Mouse (Mus musculus): ENCODE data around the gene Ptpra. TPM values are rescaled to one million over a fixed set of nuclear protein-coding genes. Genes with fewer than 3 reads are reported as not detected.
"Not testable (repeated sequence)": the region's sequence is repeated elsewhere in the genome, so short reads cannot be mapped to it uniquely, and the experiment has no call there.

Ptpra gene
- polyA plus RNA-seq, 1 experiment from 2014 or later: 80.7 TPM

DNA sequence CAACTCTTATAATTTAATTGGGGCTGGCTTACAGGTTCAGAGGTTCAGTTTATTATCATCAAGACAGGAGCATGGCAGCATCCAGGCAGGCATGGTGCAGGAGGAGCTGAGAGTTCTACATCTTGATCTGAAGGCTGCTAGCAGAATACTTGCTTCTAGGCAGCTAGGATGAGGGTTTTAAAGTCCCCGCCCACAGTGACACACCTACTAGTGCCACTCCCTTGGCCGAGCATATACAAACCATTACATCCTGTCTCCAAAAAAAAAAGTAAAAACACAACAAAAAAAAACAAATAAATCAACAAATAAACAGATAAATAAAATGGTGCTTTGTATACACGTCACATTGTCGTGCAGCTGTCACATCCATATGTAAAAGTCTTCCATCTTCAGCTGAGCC is 45.0 kb downstream of the Ptpra start:
- not testable (repeated sequence) for ATAC-seq (ENCODE audit: borderline replicate concordance, extremely low read depth, low FRiP score, low TSS enrichment); H3K9me3 ChIP-seq; H3K9ac ChIP-seq; H3K27me3 ChIP-seq; H3K36me3 ChIP-seq; H3K4me2 ChIP-seq; H3K4me3 ChIP-seq; H3K4me1 ChIP-seq; H3K27ac ChIP-seq
- 78% methylated on average over 4 of the region's 4 CpGs for WGBS

DNA sequence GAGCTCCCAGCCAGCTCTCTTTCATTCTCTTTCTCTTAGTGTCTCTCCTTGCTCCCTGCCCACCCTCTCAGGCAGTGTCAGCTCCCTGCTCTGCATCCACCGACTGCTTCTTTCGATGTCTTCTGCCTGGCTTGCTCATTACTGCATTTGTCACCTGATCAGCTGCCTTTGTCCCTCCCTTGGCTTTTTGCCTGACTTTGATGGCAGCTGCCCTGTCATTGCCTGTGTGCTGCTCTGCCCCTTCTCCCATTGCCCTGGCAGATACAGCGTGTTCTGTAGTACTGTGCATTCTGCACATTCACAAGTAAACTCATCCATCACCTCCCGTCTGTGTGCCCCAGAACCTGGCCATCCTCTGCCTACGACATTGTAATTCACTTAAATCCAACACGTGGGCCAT is 46.0 kb downstream of the Ptpra start:
- 49% methylated on average over 6 of the region's 6 CpGs for WGBS
- Histone ChIP-seq H3K27ac (no peak overlapping the region), H3K4me2 (no peak overlapping the region), H3K9me3 (no peaks in the 10 kb centered on the region), H3K9ac (no peak overlapping the region), H3K4me1 (peaks cover 5% of the 10 kb centered on the region; the same call in 1 of the 2 replicates), H3K4me3 (no peak overlapping the region), H3K36me3 (no peaks in the 10 kb centered on the region), H3K27me3 (peaks cover 5% of the 10 kb centered on the region; the same call in 1 of the 2 replicates)
- ATAC-seq (ENCODE audit: borderline replicate concordance, extremely low read depth, low FRiP score, low TSS enrichment): no peak

DNA sequence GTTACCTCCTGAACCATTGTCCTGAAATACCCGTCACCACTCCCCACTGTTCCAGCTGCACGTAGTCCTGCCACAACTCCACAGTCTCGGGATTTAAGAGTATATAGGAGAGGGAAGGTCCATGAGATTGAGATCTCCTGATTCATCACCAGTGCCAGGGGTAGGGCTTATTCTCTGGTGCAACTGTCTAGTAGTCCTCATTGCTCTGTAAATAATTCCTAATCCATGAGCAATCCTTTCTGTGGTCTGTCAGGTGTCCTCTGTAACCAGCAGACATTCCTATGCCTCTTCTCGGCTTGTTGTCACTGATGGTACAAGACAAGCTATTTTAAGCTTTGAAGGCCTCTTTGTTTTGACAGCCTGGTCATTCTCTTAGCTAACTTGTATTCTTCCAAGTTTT is 46.9 kb downstream of the Ptpra start:
- Histone ChIP-seq H3K4me1 (peaks cover 5% of the 10 kb centered on the region; the same call in 1 of the 2 replicates), H3K4me3 (no peak overlapping the region), H3K9ac (no peak overlapping the region), H3K27ac (no peak overlapping the region), H3K9me3 (no peaks in the 10 kb centered on the region), H3K27me3 (peaks cover 5% of the 10 kb centered on the region; the same call in 1 of the 2 replicates), H3K36me3 (no peaks in the 10 kb centered on the region), H3K4me2 (no peak overlapping the region)
- ATAC-seq (ENCODE audit: borderline replicate concordance, extremely low read depth, low FRiP score, low TSS enrichment): no peak
- WGBS: 75% methylated on average over 4 of the region's 4 CpGs

DNA sequence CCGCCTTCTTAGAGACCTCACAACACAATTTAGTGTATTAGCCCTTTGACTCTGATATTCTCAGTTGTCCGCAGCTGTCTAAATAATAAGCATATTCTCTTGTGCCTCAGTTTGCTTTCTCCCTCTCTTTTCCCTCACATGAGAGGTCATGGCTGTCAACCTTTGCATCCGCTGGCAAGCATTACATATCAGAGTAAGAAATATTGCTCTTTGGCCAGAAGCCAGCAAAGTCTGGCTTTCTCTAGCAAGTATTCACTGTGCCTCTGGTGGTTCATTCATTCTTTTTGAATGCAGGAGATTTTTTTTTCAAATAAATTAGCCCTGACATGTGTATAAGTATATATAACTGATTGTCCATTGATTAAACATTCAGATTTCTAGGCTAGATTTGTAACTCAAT is 49.5 kb downstream of the Ptpra start:
- H3K4me1 ChIP-seq: peaks cover 5% of the 10 kb centered on the region; the same call in 1 of the 2 replicates
- no peak overlapping the region for H3K9ac ChIP-seq
- peaks cover 5% of the 10 kb centered on the region; the same call in 1 of the 2 replicates for H3K27me3 ChIP-seq
- 47% methylated on average over 3 of the region's 3 CpGs for WGBS
- no peak overlapping the region for H3K4me3 ChIP-seq
- H3K4me2 ChIP-seq: no peak overlapping the region
- ATAC-seq (ENCODE audit: borderline replicate concordance, extremely low read depth, low FRiP score, low TSS enrichment): no peak
- H3K27ac ChIP-seq: no peak overlapping the region
- H3K9me3 ChIP-seq: no peaks in the 10 kb centered on the region
- no peaks in the 10 kb centered on the region for H3K36me3 ChIP-seq

DNA sequence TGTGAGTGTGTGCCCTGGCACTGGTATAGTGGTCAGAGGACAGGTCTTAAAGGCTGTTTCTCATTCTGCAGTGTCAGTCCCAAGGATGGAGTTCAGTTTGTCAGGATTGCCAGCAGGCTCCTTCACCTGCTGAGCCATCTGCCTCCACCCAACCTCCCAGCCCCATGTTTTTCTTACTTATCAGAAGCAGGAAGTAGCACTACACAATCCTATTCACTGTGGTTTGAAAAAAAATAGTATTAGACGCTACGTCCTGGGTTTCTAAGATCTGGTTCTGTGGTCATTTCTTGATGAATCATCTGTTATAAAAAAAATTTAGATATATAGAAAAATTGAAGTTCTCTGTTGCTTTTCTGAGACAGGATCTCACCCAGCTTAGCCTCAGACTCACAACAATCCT is 51.5 kb downstream of the Ptpra start:
- no peak for ATAC-seq (ENCODE audit: borderline replicate concordance, extremely low read depth, low FRiP score, low TSS enrichment)
- 57% methylated on average over 2 of the region's 2 CpGs for WGBS
- no peak overlapping the region for H3K27ac ChIP-seq

DNA sequence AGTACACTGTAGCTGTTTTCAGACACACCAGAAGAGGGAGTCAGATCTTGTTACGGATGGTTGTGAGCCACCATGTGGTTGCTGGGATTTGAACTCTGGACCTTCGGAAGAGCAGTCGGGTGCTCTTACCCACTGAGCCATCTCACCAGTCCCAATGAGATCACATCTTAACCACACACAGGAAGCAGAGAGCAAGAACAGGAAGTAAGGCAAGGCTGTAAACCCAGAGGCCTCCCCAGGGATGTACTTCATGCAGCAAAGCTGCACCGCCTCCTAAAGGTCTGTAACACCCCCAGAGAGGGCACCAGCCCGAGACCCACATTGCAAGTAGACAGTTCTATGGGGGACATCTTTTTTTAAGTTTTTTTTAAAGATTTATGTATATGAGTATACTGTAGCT is 61.5 kb downstream of the Ptpra start:
- not testable (repeated sequence) for H3K4me2 ChIP-seq; ATAC-seq (ENCODE audit: borderline replicate concordance, extremely low read depth, low FRiP score, low TSS enrichment); H3K9ac ChIP-seq; H3K27ac ChIP-seq; H3K4me3 ChIP-seq; H3K9me3 ChIP-seq; H3K27me3 ChIP-seq; H3K4me1 ChIP-seq
- H3K36me3 ChIP-seq: peaks cover 26% of the 10 kb centered on the region
- 95% methylated on average over 5 of the region's 5 CpGs for WGBS

More for the DNA sequence above, 51.5 kb downstream of the Ptpra start:
- peaks cover 5% of the 10 kb centered on the region; the same call in 1 of the 2 replicates for H3K4me1 ChIP-seq
- no peaks in the 10 kb centered on the region for H3K9me3 ChIP-seq
- H3K4me2 ChIP-seq: no peak overlapping the region
- H3K9ac ChIP-seq: no peak overlapping the region
- no peaks in the 10 kb centered on the region; the same call in 1 of the 2 replicates for H3K36me3 ChIP-seq
- no peak overlapping the region for H3K4me3 ChIP-seq
- peaks cover 5% of the 10 kb centered on the region; the same call in 1 of the 2 replicates for H3K27me3 ChIP-seq

DNA sequence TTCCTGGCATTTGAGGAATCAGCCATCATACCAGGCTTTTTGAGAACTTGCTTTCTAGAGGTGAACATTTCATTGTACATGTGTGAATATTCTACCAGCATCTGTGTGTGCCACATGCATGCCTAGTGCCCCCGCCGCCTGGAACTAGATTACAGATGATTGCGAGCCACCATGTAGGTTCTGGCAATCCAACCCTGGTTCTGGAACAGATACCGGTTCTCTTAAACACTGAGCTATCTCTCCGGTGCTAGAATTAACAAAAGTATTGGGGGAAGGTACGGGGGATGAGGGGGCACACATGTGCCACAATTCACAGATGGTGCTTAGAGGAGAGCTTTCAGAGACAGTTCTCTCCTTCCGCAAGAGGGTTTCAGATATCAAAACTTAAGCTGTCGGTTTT is 63.8 kb downstream of the Ptpra start:
- Histone ChIP-seq H3K9ac (no peak overlapping the region), H3K27me3 (no peaks in the 10 kb centered on the region), H3K4me1 (no peaks in the 10 kb centered on the region), H3K27ac (no peak overlapping the region), H3K36me3 (peaks cover 18% of the 10 kb centered on the region; the same call in 1 of the 2 replicates), H3K4me3 (no peak overlapping the region), H3K4me2 (no peak overlapping the region), H3K9me3 (no peaks in the 10 kb centered on the region)
- no peak for ATAC-seq (ENCODE audit: borderline replicate concordance, extremely low read depth, low FRiP score, low TSS enrichment)
- WGBS: 95% methylated on average over 8 of the region's 8 CpGs

DNA sequence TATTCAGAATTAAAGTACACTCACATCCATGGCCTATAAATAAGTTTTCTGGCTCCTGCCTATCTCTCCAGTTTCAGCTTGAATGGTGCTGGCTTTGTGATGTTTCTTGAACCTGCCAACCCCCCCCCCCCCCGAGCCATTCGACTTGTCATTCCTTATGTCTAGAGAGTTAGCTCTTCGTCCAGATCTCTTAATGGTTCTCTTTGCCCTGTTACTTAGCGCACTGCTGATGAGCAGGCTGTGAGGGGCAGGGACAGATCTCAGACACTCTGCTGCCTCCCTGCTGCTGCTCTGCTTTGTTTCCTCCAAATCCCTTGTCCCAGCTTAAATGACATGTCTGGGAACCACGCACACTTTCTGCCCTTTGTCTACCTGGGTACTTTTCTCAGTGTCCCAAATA is 65.7 kb downstream of the Ptpra start:
- Histone ChIP-seq H3K9me3 (no peaks in the 10 kb centered on the region), H3K4me1 (no peaks in the 10 kb centered on the region), H3K27me3 (no peaks in the 10 kb centered on the region), H3K9ac (no peak overlapping the region), H3K4me2 (no peak overlapping the region), H3K36me3 (peaks cover 21% of the 10 kb centered on the region; the same call in 1 of the 2 replicates), H3K4me3 (no peak overlapping the region), H3K27ac (no peak overlapping the region)
- ATAC-seq (ENCODE audit: borderline replicate concordance, extremely low read depth, low FRiP score, low TSS enrichment): no peak
- 86% methylated on average over 5 of the region's 5 CpGs for WGBS

DNA sequence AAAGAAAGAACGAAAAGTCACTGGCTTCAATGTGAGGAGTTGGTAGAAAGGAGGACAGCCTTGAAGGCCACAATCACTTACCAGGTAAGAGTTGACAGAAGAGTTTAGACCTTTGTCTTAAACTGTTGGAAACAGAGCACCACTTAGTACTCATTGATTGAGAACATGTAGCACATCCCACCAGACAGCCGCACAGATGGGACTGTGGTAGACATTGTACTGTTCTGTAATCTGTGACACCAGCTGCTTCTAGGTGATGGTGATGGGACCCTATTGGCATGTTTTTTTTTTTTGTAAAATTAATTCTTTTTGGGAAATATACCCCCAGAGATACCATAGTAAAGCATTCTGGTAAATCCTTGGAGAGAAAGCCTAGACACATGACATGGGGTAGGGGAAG is 71.8 kb downstream of the Ptpra start:
- Histone ChIP-seq H3K9ac (no peak overlapping the region), H3K27ac (no peak overlapping the region), H3K27me3 (no peaks in the 10 kb centered on the region), H3K9me3 (no peaks in the 10 kb centered on the region), H3K4me2 (no peak overlapping the region), H3K4me3 (no peak overlapping the region), H3K36me3 (peaks cover 27% of the 10 kb centered on the region; the same call in 1 of the 2 replicates), H3K4me1 (no peaks in the 10 kb centered on the region)
- WGBS: 87% methylated on average over 2 of the region's 2 CpGs
- no peak for ATAC-seq (ENCODE audit: borderline replicate concordance, extremely low read depth, low FRiP score, low TSS enrichment)

DNA sequence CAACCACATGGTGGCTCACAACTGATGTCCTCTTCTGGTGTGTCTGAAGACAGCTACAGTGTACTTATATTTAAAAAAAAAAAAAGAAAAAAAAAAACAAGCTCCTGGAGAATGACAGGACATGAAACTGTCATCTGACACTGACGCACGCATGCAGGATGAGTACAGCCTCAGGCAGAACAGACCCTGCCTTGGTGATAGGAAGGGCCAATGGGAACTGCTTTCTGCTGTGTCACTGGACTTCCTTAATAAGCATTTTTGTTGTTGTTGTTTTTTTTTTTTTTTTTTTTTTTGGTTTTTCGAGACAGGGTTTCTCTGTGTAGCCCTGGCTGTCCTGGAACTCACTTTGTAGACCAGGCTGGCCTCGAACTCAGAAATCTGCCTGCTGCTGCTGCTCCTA is 75.4 kb downstream of the Ptpra start:
- not testable (repeated sequence) for H3K27me3 ChIP-seq; H3K4me3 ChIP-seq; H3K9me3 ChIP-seq; ATAC-seq (ENCODE audit: borderline replicate concordance, extremely low read depth, low FRiP score, low TSS enrichment); H3K4me2 ChIP-seq; H3K4me1 ChIP-seq; H3K9ac ChIP-seq; H3K27ac ChIP-seq
- H3K36me3 ChIP-seq: peaks cover 25% of the 10 kb centered on the region; the same call in 1 of the 2 replicates
- WGBS: 91% methylated on average over 3 of the region's 4 CpGs

DNA sequence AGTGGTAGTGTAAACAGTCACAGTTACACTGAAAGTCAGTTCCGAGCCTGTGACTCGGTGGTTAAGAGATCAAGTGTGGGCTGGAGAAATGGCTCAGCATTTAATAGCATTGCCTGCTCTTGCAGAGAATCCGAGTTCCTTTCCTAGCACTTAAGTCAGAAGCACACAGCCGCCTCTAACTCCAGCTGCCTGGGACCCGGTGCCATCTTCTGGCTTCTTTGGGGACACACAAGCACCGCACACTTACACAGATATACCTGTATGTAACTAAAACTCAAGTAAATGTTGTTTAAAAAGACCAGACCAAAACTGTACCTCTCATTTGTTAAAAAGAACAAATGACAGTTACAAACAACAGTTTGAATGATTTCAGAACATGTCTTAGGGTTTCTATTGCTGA is 78.4 kb downstream of the Ptpra start:
- H3K9me3 ChIP-seq: no peaks in the 10 kb centered on the region

DNA sequence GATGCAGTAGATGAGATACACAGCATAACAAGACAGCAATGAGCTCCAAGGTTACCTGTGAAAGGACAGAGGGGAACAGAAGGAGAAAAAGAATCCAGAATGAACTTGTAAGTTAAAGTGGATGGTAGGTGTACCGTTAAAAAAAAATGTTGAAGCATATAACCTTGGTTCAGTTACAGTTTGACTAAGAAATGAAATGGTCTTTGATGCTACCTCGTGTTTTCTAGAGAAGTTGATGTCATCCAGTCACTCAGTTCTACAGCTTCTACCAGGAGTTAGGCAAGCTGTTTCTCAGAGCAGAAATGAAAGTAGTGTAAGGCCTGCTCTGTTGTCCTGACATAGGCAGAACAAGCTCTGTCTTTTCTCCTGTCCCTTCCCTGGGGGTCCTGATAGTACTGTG is 79.2 kb downstream of the Ptpra start:
- H3K9me3 ChIP-seq: no peaks in the 10 kb centered on the region
- whole genome bisulfite sequencing: 86% methylated on average over 2 of the region's 2 CpGs

More for the DNA sequence above, 78.4 kb downstream of the Ptpra start:
- 79% methylated on average over 6 of the region's 6 CpGs for WGBS
- Histone ChIP-seq H3K27me3 (no peaks in the 10 kb centered on the region), H3K36me3 (peaks cover 22% of the 10 kb centered on the region; the same call in 1 of the 2 replicates), H3K4me1 (no peaks in the 10 kb centered on the region), H3K27ac (no peak overlapping the region), H3K9ac (no peak overlapping the region), H3K4me3 (no peak overlapping the region), H3K4me2 (no peak overlapping the region)
- no peak for ATAC-seq (ENCODE audit: borderline replicate concordance, extremely low read depth, low FRiP score, low TSS enrichment)

DNA sequence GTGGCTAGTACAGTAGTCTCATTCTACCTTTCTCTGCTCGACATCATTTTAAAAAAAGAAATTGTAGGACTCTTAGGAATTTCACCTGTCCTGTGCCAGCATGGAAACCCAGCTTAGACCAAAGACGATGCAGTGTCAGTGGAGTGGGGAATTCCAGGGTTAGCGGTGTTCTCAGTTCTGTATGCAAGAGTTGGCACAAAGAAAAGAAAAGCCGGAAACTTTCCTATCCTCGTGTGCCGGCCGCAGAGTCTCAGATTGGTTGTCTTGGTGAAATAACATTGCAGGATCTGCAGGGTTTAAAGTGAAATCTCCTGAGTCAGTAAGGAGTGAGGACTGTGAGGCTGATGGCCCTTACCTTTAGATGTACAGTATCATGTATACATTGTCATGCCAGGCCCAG is 79.8 kb downstream of the Ptpra start:
- H3K4me3 ChIP-seq: no peak overlapping the region
- peaks cover 4% of the 10 kb centered on the region; the same call in 1 of the 2 replicates for H3K4me1 ChIP-seq
- no peaks in the 10 kb centered on the region for H3K9me3 ChIP-seq
- H3K4me2 ChIP-seq: no peak overlapping the region
- WGBS: 90% methylated on average over 7 of the region's 7 CpGs
- ATAC-seq (ENCODE audit: borderline replicate concordance, extremely low read depth, low FRiP score, low TSS enrichment): no peak
- no peak overlapping the region for H3K9ac ChIP-seq
- no peak overlapping the region for H3K27ac ChIP-seq
- H3K27me3 ChIP-seq: no peaks in the 10 kb centered on the region
- peaks cover 25% of the 10 kb centered on the region for H3K36me3 ChIP-seq

More for the DNA sequence above, 79.2 kb downstream of the Ptpra start:
- no peak for ATAC-seq (ENCODE audit: borderline replicate concordance, extremely low read depth, low FRiP score, low TSS enrichment)
- Histone ChIP-seq H3K4me1 (peaks cover 4% of the 10 kb centered on the region; the same call in 1 of the 2 replicates), H3K9ac (no peak overlapping the region), H3K27ac (no peak overlapping the region), H3K4me3 (no peak overlapping the region), H3K27me3 (no peaks in the 10 kb centered on the region), H3K4me2 (no peak overlapping the region), H3K36me3 (peaks cover 24% of the 10 kb centered on the region)
